Mouse (Mus musculus): ENCODE results near the gene Itga3. TPM values are rescaled to one million over a fixed set of nuclear protein-coding genes. Genes with fewer than 3 reads are reported as not detected.

Itga3 gene
- polyA plus RNA-seq, 1 experiment from 2014 or later, result 16.9 TPM

- H3K9ac ChIP-seq, result no peak overlapping the region
- no peak overlapping the region for H3K27ac ChIP-seq
- ATAC-seq (ENCODE audit: low FRiP score) (no peak), DNase-seq (ENCODE audit: low spot score) (no peak)
- 32% methylated on average over 6 of the region's 6 CpGs for WGBS
- no peak overlapping the region for H3K4me2 ChIP-seq (replicated peaks)
- no peaks in the 10 kb centered on the region for H3K4me1 ChIP-seq (replicated peaks; ENCODE audit: control insufficient read depth, insufficient read depth, low read length)
- H3K36me3 ChIP-seq (replicated peaks; ENCODE audit: control insufficient read depth, insufficient read depth), result peaks cover 3% of the 10 kb centered on the region; the same call in 1 of the 2 replicates
- no peak overlapping the region for H3K4me3 ChIP-seq (replicated peaks; ENCODE audit: low read length)
- H3K9me3 ChIP-seq (ENCODE audit: control insufficient read depth, low read length), result no peaks in the 10 kb centered on the region
- no peaks in the 10 kb centered on the region for H3K27me3 ChIP-seq (ENCODE audit: control insufficient read depth, insufficient read depth, low read length)
Observed at GRCm38 (mm10) chr11:95032945-95033344, 43.7 kb downstream of the Itga3 start.

GRCm38 (mm10) chr11:95027850-95028470 lies 48.6 kb downstream of the Itga3 start:
- no peaks in the 10 kb centered on the region for H3K27me3 ChIP-seq (ENCODE audit: control insufficient read depth, insufficient read depth, low read length)
- no peak overlapping the region for H3K4me3 ChIP-seq (replicated peaks; ENCODE audit: low read length)
- no peak overlapping the region for H3K4me2 ChIP-seq (replicated peaks)
- H3K9ac ChIP-seq, result no peak overlapping the region
- ATAC-seq (ENCODE audit: low FRiP score) (no peak), DNase-seq (ENCODE audit: low spot score) (no peak)
- H3K9me3 ChIP-seq (ENCODE audit: control insufficient read depth, low read length), result no peaks in the 10 kb centered on the region
- H3K4me1 ChIP-seq (replicated peaks; ENCODE audit: control insufficient read depth, insufficient read depth, low read length), result no peaks in the 10 kb centered on the region
- 30% methylated on average over 13 of the region's 13 CpGs for WGBS
- no peak overlapping the region for H3K27ac ChIP-seq
- H3K36me3 ChIP-seq (replicated peaks; ENCODE audit: control insufficient read depth, insufficient read depth), result peaks cover 33% of the 10 kb centered on the region

GRCm38 (mm10) chr11:95026849-95027248 lies 49.8 kb downstream of the Itga3 start:
- ATAC-seq (ENCODE audit: low FRiP score) (no peak), DNase-seq (ENCODE audit: low spot score) (no peak)
- Histone ChIP-seq H3K4me3 (replicated peaks; ENCODE audit: low read length) (no peak overlapping the region), H3K27me3 (ENCODE audit: control insufficient read depth, insufficient read depth, low read length) (no peaks in the 10 kb centered on the region), H3K9me3 (ENCODE audit: control insufficient read depth, low read length) (no peaks in the 10 kb centered on the region), H3K36me3 (replicated peaks; ENCODE audit: control insufficient read depth, insufficient read depth) (peaks cover 41% of the 10 kb centered on the region), H3K27ac (no peak overlapping the region), H3K9ac (no peak overlapping the region), H3K4me1 (replicated peaks; ENCODE audit: control insufficient read depth, insufficient read depth, low read length) (no peaks in the 10 kb centered on the region), H3K4me2 (replicated peaks) (no peak overlapping the region)
- WGBS, result 84% methylated on average over 6 of the region's 6 CpGs

GRCm38 (mm10) chr11:95026090-95026542 lies 50.5 kb downstream of the Itga3 start:
- Histone ChIP-seq H3K4me1 (replicated peaks; ENCODE audit: control insufficient read depth, insufficient read depth, low read length) (no peaks in the 10 kb centered on the region), H3K4me2 (replicated peaks) (no peak overlapping the region), H3K27me3 (ENCODE audit: control insufficient read depth, insufficient read depth, low read length) (no peaks in the 10 kb centered on the region), H3K27ac (no peak overlapping the region), H3K9ac (no peak overlapping the region), H3K4me3 (replicated peaks; ENCODE audit: low read length) (no peak overlapping the region), H3K9me3 (ENCODE audit: control insufficient read depth, low read length) (no peaks in the 10 kb centered on the region), H3K36me3 (replicated peaks; ENCODE audit: control insufficient read depth, insufficient read depth) (peaks cover 48% of the 10 kb centered on the region)
- ATAC-seq (ENCODE audit: low FRiP score) (no peak), DNase-seq (ENCODE audit: low spot score) (no peak)
- WGBS, result 70% methylated on average over 6 of the region's 6 CpGs

GRCm38 (mm10) chr11:95025227-95026012 lies 51.2 kb downstream of the Itga3 start:
- DNase-seq (ENCODE audit: low spot score) (no peak), ATAC-seq (ENCODE audit: low FRiP score) (no peak)
- peaks cover 55% of the 10 kb centered on the region for H3K36me3 ChIP-seq (replicated peaks; ENCODE audit: control insufficient read depth, insufficient read depth)
- H3K9ac ChIP-seq, result no peak overlapping the region
- H3K27ac ChIP-seq, result no peak overlapping the region
- no peaks in the 10 kb centered on the region for H3K4me1 ChIP-seq (replicated peaks; ENCODE audit: control insufficient read depth, insufficient read depth, low read length)
- 90% methylated on average over 11 of the region's 11 CpGs for WGBS
- no peak overlapping the region for H3K4me3 ChIP-seq (replicated peaks; ENCODE audit: low read length)
- H3K9me3 ChIP-seq (ENCODE audit: control insufficient read depth, low read length), result no peaks in the 10 kb centered on the region
- H3K27me3 ChIP-seq (ENCODE audit: control insufficient read depth, insufficient read depth, low read length), result no peaks in the 10 kb centered on the region
- no peak overlapping the region for H3K4me2 ChIP-seq (replicated peaks)

- WGBS, result 56% methylated on average over 29 of the region's 29 CpGs
- H3K27ac ChIP-seq, result 0 out of 2 replicates have a peak overlapping the region, but pooled peaks have one; percentile 22
- H3K4me3 ChIP-seq (replicated peaks; ENCODE audit: low read length), result no peak overlapping the region
- H3K9me3 ChIP-seq (ENCODE audit: control insufficient read depth, low read length), result no peaks in the 10 kb centered on the region
- H3K9ac ChIP-seq, result no peak overlapping the region
- H3K27me3 ChIP-seq (ENCODE audit: control insufficient read depth, insufficient read depth, low read length), result no peaks in the 10 kb centered on the region
- no peak for ATAC-seq (ENCODE audit: low FRiP score)
- DNase-seq (ENCODE audit: low spot score), result peak; percentile 51
- no peaks in the 10 kb centered on the region; the same call in 1 of the 2 replicates for H3K4me1 ChIP-seq (replicated peaks; ENCODE audit: control insufficient read depth, insufficient read depth, low read length)
- no peak overlapping the region for H3K4me2 ChIP-seq (replicated peaks)
- H3K36me3 ChIP-seq (replicated peaks; ENCODE audit: control insufficient read depth, insufficient read depth), result peaks cover 63% of the 10 kb centered on the region
Observed at GRCm38 (mm10) chr11:95024439-95025184, 52.0 kb downstream of the Itga3 start.

- Histone ChIP-seq H3K36me3 (replicated peaks; ENCODE audit: control insufficient read depth, insufficient read depth) (peaks cover 73% of the 10 kb centered on the region), H3K27ac (no peak overlapping the region), H3K4me3 (replicated peaks; ENCODE audit: low read length) (no peak overlapping the region), H3K4me2 (replicated peaks) (no peak overlapping the region), H3K9ac (no peak overlapping the region), H3K4me1 (replicated peaks; ENCODE audit: control insufficient read depth, insufficient read depth, low read length) (no peaks in the 10 kb centered on the region; the same call in 1 of the 2 replicates), H3K9me3 (ENCODE audit: control insufficient read depth, low read length) (no peaks in the 10 kb centered on the region), H3K27me3 (ENCODE audit: control insufficient read depth, insufficient read depth, low read length) (no peaks in the 10 kb centered on the region)
- ATAC-seq (ENCODE audit: low FRiP score), result no peak
- WGBS, result 92% methylated on average over 9 of the region's 9 CpGs
- DNase-seq (ENCODE audit: low spot score), result no peak
Observed at GRCm38 (mm10) chr11:95023481-95023880, 53.1 kb downstream of the Itga3 start.

- Histone ChIP-seq H3K4me3 (replicated peaks; ENCODE audit: low read length) (no peak overlapping the region), H3K9me3 (ENCODE audit: control insufficient read depth, low read length) (no peaks in the 10 kb centered on the region), H3K27ac (no peak overlapping the region), H3K4me1 (replicated peaks; ENCODE audit: control insufficient read depth, insufficient read depth, low read length) (no peaks in the 10 kb centered on the region; the same call in 1 of the 2 replicates), H3K9ac (no peak overlapping the region), H3K36me3 (replicated peaks; ENCODE audit: control insufficient read depth, insufficient read depth) (peaks cover 76% of the 10 kb centered on the region), H3K4me2 (replicated peaks) (no peak overlapping the region), H3K27me3 (ENCODE audit: control insufficient read depth, insufficient read depth, low read length) (no peaks in the 10 kb centered on the region)
- DNase-seq (ENCODE audit: low spot score) (no peak), ATAC-seq (ENCODE audit: low FRiP score) (no peak)
- WGBS, result 78% methylated on average over 10 of the region's 10 CpGs
Observed at GRCm38 (mm10) chr11:95022237-95022992, 54.2 kb downstream of the Itga3 start.
